Mouse (Mus musculus): Measurements from ENCODE around the gene Id2.
A peak's percentile ranks its signal among the peaks of the same experiment; 100 is the strongest.

Gene Id2

GRCm38 (mm10) chr12:25104541-25104940 is 7.6 kb upstream of the Id2 start:
- DNase-seq: no peak

GRCm38 (mm10) chr12:25103911-25104310 is 7.0 kb upstream of the Id2 start:
- no peak for DNase-seq

- no peak for DNase-seq
These were observed 4.4 kb upstream of the Id2 start for GRCm38 (mm10) chr12:25101389-25101788.

GRCm38 (mm10) chr12:25100411-25101217 is 3.7 kb upstream of the Id2 start:
- peak in 1 of 2 experiments; percentile 49 for DNase-seq

GRCm38 (mm10) chr12:25099563-25100408 is 2.8 kb upstream of the Id2 start:
- DNase-seq: peak in 1 of 2 experiments; percentile 23

GRCm38 (mm10) chr12:25099313-25099562 is 2.3 kb upstream of the Id2 start:
- DNase-seq: peak in 1 of 2 experiments; percentile 30

- peak; percentile 77 to 78 for DNase-seq
These were observed 1.8 kb upstream of the Id2 start for GRCm38 (mm10) chr12:25098561-25099312.

GRCm38 (mm10) chr12:25098161-25098550 is 1.2 kb upstream of the Id2 start:
- DNase-seq: no peak

GRCm38 (mm10) chr12:25097210-25098160 is 545 bp upstream of the Id2 start:
- DNase-seq: peak in 1 of 2 experiments; percentile 22

- DNase-seq: peak in 1 of 2 experiments; percentile 32
These were observed 294 bp downstream of the Id2 start for GRCm38 (mm10) chr12:25096640-25097051.

GRCm38 (mm10) chr12:25095974-25096639 is 833 bp downstream of the Id2 start:
- DNase-seq: peak; percentile 91 to 93

- DNase-seq: no peak
These were observed 1.4 kb downstream of the Id2 start for GRCm38 (mm10) chr12:25095538-25095937.

- peak in 1 of 2 experiments; percentile 24 for DNase-seq
These were observed 2.1 kb downstream of the Id2 start for GRCm38 (mm10) chr12:25094621-25095521.

- DNase-seq: no peak
These were observed 3.6 kb downstream of the Id2 start for GRCm38 (mm10) chr12:25093241-25093774.

- DNase-seq: peak in 1 of 2 experiments; percentile 41
These were observed 4.2 kb downstream of the Id2 start for GRCm38 (mm10) chr12:25092751-25093211.

GRCm38 (mm10) chr12:25092027-25092704 is 4.8 kb downstream of the Id2 start:
- peak; percentile 70 to 87 for DNase-seq

GRCm38 (mm10) chr12:25089433-25089832 is 7.5 kb downstream of the Id2 start:
- no peak for DNase-seq

- DNase-seq: no peak
These were observed 10.0 kb downstream of the Id2 start for GRCm38 (mm10) chr12:25086966-25087365.
